Mouse (Mus musculus): ENCODE data around the gene Otub1. TPM values are rescaled to one million over a fixed set of nuclear protein-coding genes. Genes with fewer than 3 reads are reported as not detected.

The Otub1 gene
- polyA plus RNA-seq (2015; fragmentation: Nextera tagmentation; extraction: Ambion mirVana): 226 and 235 TPM in 2 replicates

GRCm38 (mm10) chr19:7205753-7206736 is at the start of gene Otub1:
Gene Otub1, minus strand, starts transcription at chr19:7206316.
- peak within 1 kb of the TSS; percentile 66 for H3K4me2 ChIP-seq
- H3K27me3 ChIP-seq (replicated peaks): no peaks in the 10 kb centered on the region
- no peaks in the 10 kb centered on the region for H3K9me3 ChIP-seq (replicated peaks)
- peak within 1 kb of the TSS; percentile 69 for H3K4me3 ChIP-seq (replicated peaks)
- H3K9ac ChIP-seq (replicated peaks): peak within 1 kb of the TSS; percentile 94
- under 1% methylated on average over 70 of the region's 79 CpGs for WGBS
- H3K27ac ChIP-seq (replicated peaks): peak within 1 kb of the TSS; percentile 99
- H3K4me1 ChIP-seq: peaks cover 36% of the 10 kb centered on the region
- peaks cover 29% of the 10 kb centered on the region for H3K36me3 ChIP-seq
- ATAC-seq (ENCODE audit: low FRiP score): peak; percentile 96

GRCm38 (mm10) chr19:7246021-7246420 is 39.9 kb upstream of the Otub1 start:
- H3K4me2 ChIP-seq: no peak overlapping the region

GRCm38 (mm10) chr19:7240782-7241690 is 34.9 kb upstream of the Otub1 start, which contains the start of gene Naa40:
Gene Naa40, minus strand, starts transcription at chr19:7241183.
- H3K9me3 ChIP-seq (replicated peaks): no peaks in the 10 kb centered on the region
- H3K4me2 ChIP-seq: peak within 1 kb of the TSS; percentile 97
- under 1% methylated on average over 79 of the region's 80 CpGs for WGBS
- 0 out of 2 replicates have a peak, but pooled peaks cover 3% of the 10 kb centered on the region for H3K27me3 ChIP-seq (replicated peaks)
- H3K27ac ChIP-seq (replicated peaks): peak within 1 kb of the TSS; percentile 83
- ATAC-seq (ENCODE audit: low FRiP score): peak; percentile 97
- H3K9ac ChIP-seq (replicated peaks): peak within 1 kb of the TSS; percentile 73
- H3K4me1 ChIP-seq: peaks cover 35% of the 10 kb centered on the region
- peak within 1 kb of the TSS; percentile 56 for H3K4me3 ChIP-seq (replicated peaks)
- H3K36me3 ChIP-seq: no peaks in the 10 kb centered on the region

More at GRCm38 (mm10) chr19:7246021-7246420, 39.9 kb upstream of the Otub1 start:
- no peak overlapping the region for H3K9ac ChIP-seq (replicated peaks)
- no peak for ATAC-seq (ENCODE audit: low FRiP score)
- 0 out of 2 replicates have a peak, but pooled peaks cover 3% of the 10 kb centered on the region for H3K27me3 ChIP-seq (replicated peaks)
- no peaks in the 10 kb centered on the region for H3K36me3 ChIP-seq
- no peak overlapping the region for H3K4me3 ChIP-seq (replicated peaks)
- H3K27ac ChIP-seq (replicated peaks): no peak overlapping the region
- H3K9me3 ChIP-seq (replicated peaks): no peaks in the 10 kb centered on the region
- peaks cover 6% of the 10 kb centered on the region for H3K4me1 ChIP-seq
- 84% methylated on average over 3 of the region's 3 CpGs for WGBS

- peak overlapping the region; percentile 83 for H3K27ac ChIP-seq (replicated peaks)
- H3K36me3 ChIP-seq: no peaks in the 10 kb centered on the region
- H3K9me3 ChIP-seq (replicated peaks): no peaks in the 10 kb centered on the region
- H3K27me3 ChIP-seq (replicated peaks): 0 out of 2 replicates have a peak, but pooled peaks cover 3% of the 10 kb centered on the region
- 1% methylated on average over 13 of the region's 13 CpGs for WGBS
- H3K4me1 ChIP-seq: peaks cover 35% of the 10 kb centered on the region
- H3K4me2 ChIP-seq: peak overlapping the region; percentile 97
- ATAC-seq (ENCODE audit: low FRiP score): no peak
- peak overlapping the region; percentile 56 for H3K4me3 ChIP-seq (replicated peaks)
- peak overlapping the region; percentile 73 for H3K9ac ChIP-seq (replicated peaks)
These were observed 34.2 kb upstream of the Otub1 start for GRCm38 (mm10) chr19:7240291-7240690.

- no peak overlapping the region for H3K27ac ChIP-seq (replicated peaks)
- H3K4me1 ChIP-seq: peaks cover 38% of the 10 kb centered on the region
- H3K4me3 ChIP-seq (replicated peaks): peak overlapping the region; percentile 56
- WGBS: 92% methylated on average over 3 of the region's 3 CpGs
- peak overlapping the region; percentile 97 for H3K4me2 ChIP-seq
- peak overlapping the region; percentile 73 for H3K9ac ChIP-seq (replicated peaks)
- no peak for ATAC-seq (ENCODE audit: low FRiP score)
- 0 out of 2 replicates have a peak, but pooled peaks cover 3% of the 10 kb centered on the region for H3K27me3 ChIP-seq (replicated peaks)
- H3K9me3 ChIP-seq (replicated peaks): no peaks in the 10 kb centered on the region
- H3K36me3 ChIP-seq: 0 out of 2 replicates have a peak, but pooled peaks cover under 1% of the 10 kb centered on the region
These were observed 33.5 kb upstream of the Otub1 start for GRCm38 (mm10) chr19:7239574-7239973.

- Histone ChIP-seq H3K9ac (replicated peaks) (no peak overlapping the region), H3K27me3 (replicated peaks) (no peaks in the 10 kb centered on the region), H3K4me1 (peaks cover 38% of the 10 kb centered on the region), H3K36me3 (peaks cover 23% of the 10 kb centered on the region), H3K4me3 (replicated peaks) (no peak overlapping the region), H3K27ac (replicated peaks) (no peak overlapping the region), H3K4me2 (no peak overlapping the region), H3K9me3 (replicated peaks) (no peaks in the 10 kb centered on the region)
- 77% methylated on average over 4 of the region's 4 CpGs for WGBS
- no peak for ATAC-seq (ENCODE audit: low FRiP score)
These were observed 30.6 kb upstream of the Otub1 start for GRCm38 (mm10) chr19:7236742-7237141.

- no peaks in the 10 kb centered on the region for H3K9me3 ChIP-seq (replicated peaks)
- no peak overlapping the region for H3K4me3 ChIP-seq (replicated peaks)
- H3K4me2 ChIP-seq: no peak overlapping the region
- H3K27me3 ChIP-seq (replicated peaks): no peaks in the 10 kb centered on the region
- no peak overlapping the region for H3K9ac ChIP-seq (replicated peaks)
- ATAC-seq (ENCODE audit: low FRiP score): no peak
- H3K36me3 ChIP-seq: peaks cover 30% of the 10 kb centered on the region
- H3K27ac ChIP-seq (replicated peaks): no peak overlapping the region
- 95% methylated on average over 2 of the region's 2 CpGs for WGBS
- peaks cover 32% of the 10 kb centered on the region for H3K4me1 ChIP-seq
These were observed 29.9 kb upstream of the Otub1 start for GRCm38 (mm10) chr19:7236011-7236410.

- Histone ChIP-seq H3K36me3 (peaks cover 36% of the 10 kb centered on the region), H3K9me3 (replicated peaks) (no peaks in the 10 kb centered on the region), H3K27me3 (replicated peaks) (no peaks in the 10 kb centered on the region), H3K27ac (replicated peaks) (no peak overlapping the region), H3K4me2 (no peak overlapping the region), H3K4me3 (replicated peaks) (no peak overlapping the region), H3K4me1 (peaks cover 32% of the 10 kb centered on the region), H3K9ac (replicated peaks) (no peak overlapping the region)
- WGBS: 93% methylated on average over 9 of the region's 9 CpGs
- no peak for ATAC-seq (ENCODE audit: low FRiP score)
These were observed 29.3 kb upstream of the Otub1 start for GRCm38 (mm10) chr19:7235461-7235860.

- Histone ChIP-seq H3K27ac (replicated peaks) (peak overlapping the region; percentile 60; the same call in 1 of the 2 replicates), H3K36me3 (peaks cover 42% of the 10 kb centered on the region), H3K9ac (replicated peaks) (no peak overlapping the region), H3K4me3 (replicated peaks) (no peak overlapping the region), H3K9me3 (replicated peaks) (no peaks in the 10 kb centered on the region), H3K4me2 (no peak overlapping the region), H3K27me3 (replicated peaks) (no peaks in the 10 kb centered on the region), H3K4me1 (peaks cover 24% of the 10 kb centered on the region)
- WGBS: 52% methylated on average over 8 of the region's 8 CpGs
- ATAC-seq (ENCODE audit: low FRiP score): peak; percentile 90
These were observed 28.6 kb upstream of the Otub1 start for GRCm38 (mm10) chr19:7234537-7235221.

- WGBS: 84% methylated on average over 6 of the region's 6 CpGs
- H3K4me2 ChIP-seq: no peak overlapping the region
- no peak for ATAC-seq (ENCODE audit: low FRiP score)
- no peaks in the 10 kb centered on the region for H3K27me3 ChIP-seq (replicated peaks)
- H3K4me3 ChIP-seq (replicated peaks): no peak overlapping the region
- H3K9me3 ChIP-seq (replicated peaks): no peaks in the 10 kb centered on the region
- H3K27ac ChIP-seq (replicated peaks): no peak overlapping the region
- no peak overlapping the region for H3K9ac ChIP-seq (replicated peaks)
- peaks cover 57% of the 10 kb centered on the region for H3K36me3 ChIP-seq
- no peaks in the 10 kb centered on the region for H3K4me1 ChIP-seq
These were observed 20.4 kb upstream of the Otub1 start for GRCm38 (mm10) chr19:7226511-7226914.

Measured in neural tube, embryonic 15.5 days (tissue).